Mouse (Mus musculus): ENCODE results near the gene Prss56.
A peak's percentile ranks its signal among the peaks of the same experiment; 100 is the strongest.

Gene Prss56

DNA sequence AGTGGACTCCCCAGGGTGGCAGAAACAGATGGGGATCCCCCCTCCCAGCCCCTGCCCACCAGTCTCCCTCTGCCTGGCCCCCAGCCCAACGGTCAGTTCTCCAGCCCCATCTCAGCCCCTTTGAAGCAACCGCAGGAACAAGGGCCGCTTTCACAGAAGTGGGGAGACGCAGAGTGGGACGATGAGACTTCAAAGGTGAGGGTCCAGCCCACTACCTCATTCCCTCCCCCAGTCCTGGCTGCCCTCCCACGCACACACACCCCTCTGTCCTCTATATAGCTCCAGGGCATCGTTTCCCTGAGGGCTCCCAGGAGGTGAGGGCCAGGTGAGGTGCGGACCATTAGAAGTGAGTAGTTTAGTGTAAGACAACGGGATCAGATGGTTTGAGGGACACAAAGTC lies at the start of gene Prss56:
Prss56 (plus strand) TSS at position 301 of the 400 bp plus-strand sequence.
- DNase-seq (ENCODE audit: extremely low spot score, low spot score), result no peak

DNA sequence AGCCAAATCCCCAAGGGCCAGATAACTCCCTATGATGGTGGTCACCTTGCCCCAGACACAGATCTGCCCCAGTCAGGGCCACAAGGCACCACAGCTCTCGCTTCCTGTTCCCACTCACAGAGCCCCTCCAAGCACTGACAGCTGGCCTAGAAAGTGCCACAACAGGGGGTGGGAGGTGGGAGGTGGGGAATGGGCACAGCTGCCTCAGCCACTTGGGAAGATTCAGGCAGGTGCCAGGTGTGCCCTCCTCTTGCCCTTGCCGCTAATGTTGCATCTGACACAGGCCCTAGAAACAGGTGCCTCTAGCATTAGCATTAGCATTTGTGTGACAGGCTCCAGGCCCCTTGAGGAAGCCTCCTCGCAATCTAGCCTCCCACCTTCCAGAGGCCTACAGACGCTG lies 41.6 kb upstream of the Prss56 start:
- DNase-seq (ENCODE audit: extremely low spot score, low spot score), result no peak

DNA sequence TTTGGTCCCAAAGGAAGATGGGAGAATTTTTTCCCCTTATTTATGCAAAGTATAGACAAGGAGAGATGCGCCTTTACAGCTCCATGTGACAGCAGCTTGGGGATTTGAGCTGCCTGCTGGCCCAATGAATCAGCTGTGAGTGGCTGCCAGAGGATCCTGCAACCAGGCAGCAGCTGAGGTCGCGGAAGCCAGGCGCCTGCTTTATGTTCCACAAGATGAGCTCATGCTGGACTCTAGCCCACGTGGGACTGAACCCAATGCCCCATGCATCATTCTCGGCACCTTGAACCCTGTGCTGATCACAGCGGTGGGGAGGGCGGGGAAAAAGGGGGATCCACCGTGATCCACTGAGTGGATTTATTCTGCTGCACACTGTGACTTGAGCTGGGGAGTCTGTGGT lies 40.7 kb upstream of the Prss56 start:
- DNase-seq (ENCODE audit: extremely low spot score, low spot score), result no peak

DNA sequence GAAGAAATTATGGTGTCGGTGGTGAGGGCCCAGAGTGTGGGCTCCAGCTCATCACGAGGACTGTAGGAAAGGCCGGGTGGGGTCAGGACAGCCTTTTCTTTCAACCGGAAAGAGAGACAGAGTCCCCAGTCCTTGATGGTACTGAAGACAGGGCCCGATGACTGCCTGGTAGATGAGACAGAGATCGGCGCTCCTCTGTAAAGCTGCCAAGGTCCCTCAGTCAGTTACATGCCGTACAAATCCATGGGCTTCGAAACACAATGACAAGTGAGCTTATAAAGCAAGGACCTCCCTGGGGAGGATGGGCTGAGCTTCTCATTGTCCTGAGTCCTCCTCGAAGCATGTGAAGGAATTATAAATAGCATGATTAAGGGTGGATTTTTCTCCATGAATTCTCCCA lies 40.0 kb upstream of the Prss56 start:
- DNase-seq (ENCODE audit: extremely low spot score, low spot score), result no peak

DNA sequence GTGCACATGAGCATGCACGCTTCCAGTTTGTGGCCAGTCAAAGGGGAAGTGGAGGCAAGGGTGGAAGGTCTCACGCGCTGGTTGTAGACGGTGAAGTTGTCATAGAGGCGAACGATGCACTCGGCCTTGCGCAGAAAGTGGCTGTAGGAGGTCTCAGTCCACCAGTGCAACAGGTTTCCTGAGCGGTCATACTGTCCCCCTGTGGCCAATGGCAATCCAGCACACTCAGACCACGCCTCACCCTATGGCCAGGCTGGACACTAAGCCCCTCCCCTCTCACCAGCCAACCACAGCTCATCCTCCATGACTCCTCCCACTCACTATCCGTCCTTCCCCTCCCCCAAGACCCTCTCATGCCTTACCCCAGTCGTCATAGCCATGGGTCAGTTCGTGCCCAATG lies 33.7 kb upstream of the Prss56 start:
- DNase-seq (ENCODE audit: extremely low spot score, low spot score), result no peak

DNA sequence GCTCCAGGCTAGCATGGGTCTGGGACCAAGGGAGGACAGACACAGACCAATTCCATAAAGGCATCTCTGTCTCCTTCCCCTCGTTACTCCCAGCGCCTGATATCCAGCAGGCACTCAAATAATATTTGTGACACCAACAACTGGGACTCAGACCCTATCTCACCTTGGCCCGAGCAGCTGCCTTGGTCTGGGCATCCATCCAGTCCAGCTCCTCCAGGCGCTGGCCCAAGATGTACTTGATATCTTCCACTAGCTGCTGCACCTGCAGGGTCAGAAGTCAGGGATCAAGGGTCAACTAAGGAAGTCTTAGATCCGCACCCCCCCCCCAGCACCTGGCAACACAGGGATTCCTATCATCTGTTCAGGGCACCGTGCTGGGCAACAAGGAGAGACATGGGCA lies 31.8 kb upstream of the Prss56 start:
- no peak for DNase-seq (ENCODE audit: extremely low spot score, low spot score)

DNA sequence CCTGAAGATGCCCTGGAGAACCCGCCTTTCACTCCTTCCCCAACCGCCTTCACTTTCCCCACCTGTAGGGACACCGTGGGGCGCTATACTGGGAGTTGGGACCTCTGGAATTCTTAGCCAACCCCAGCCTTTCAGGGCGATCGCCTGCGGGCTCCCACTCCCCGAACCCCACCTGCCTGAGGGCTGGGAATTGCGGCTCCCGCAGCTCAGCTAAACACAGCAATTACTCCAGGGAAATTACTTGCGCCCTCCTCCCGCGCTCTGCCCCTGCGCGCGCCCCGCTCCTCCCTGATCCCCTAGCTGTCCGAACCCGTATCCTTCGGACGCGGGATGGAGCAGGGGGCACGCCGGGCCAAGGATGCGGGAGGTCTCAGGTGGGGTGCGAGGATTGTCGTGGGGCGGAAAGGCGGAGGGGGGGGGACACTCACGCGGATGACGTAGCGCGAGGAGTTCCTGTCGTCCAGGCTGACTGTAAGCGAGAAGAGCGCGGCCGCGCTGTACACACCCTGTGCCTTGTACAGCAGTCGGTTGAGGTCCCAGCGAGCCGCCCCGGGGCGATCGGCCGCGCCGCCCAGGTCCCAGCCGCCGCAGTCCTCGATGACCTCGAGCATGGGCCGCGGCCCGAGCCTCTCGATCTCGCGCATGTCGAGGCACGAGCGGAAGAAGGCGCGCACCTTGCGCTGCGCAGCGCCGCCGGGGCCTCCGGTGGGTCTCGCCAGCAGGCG lies 29.2 kb upstream of the Prss56 start:
- peak; percentile 52 for DNase-seq (ENCODE audit: extremely low spot score, low spot score)

DNA sequence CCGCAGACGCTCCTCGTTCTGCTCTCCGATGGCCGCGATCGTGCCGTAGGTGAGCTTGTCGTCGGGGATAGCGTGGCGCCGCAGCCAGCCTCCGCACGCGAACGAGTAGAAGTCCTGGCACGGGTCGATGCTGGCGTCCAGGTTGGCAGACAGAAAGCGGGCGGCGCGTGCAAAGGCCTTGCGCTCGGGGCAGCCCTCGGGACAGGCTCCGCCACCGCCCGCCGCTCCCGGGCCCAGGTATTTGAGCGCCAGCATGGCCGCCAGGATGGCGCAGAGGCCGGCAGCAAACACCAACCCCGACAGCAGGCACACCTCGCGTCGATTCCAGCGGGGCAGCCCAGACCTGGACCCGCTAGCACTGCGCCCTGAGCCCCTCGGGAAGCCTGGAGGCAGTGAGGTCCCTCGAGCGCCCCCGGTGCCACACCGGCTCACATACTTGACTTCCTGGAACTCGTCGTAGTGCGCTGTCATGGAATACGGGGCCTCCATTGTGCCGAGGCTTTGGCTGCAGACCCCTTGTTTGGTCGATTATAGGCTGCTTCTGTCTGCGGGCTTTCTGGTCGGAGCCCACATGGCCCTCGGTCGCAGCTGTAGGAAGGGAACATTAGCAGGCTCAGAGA lies 28.5 kb upstream of the Prss56 start:
- DNase-seq (ENCODE audit: extremely low spot score, low spot score), result peak; percentile 48

DNA sequence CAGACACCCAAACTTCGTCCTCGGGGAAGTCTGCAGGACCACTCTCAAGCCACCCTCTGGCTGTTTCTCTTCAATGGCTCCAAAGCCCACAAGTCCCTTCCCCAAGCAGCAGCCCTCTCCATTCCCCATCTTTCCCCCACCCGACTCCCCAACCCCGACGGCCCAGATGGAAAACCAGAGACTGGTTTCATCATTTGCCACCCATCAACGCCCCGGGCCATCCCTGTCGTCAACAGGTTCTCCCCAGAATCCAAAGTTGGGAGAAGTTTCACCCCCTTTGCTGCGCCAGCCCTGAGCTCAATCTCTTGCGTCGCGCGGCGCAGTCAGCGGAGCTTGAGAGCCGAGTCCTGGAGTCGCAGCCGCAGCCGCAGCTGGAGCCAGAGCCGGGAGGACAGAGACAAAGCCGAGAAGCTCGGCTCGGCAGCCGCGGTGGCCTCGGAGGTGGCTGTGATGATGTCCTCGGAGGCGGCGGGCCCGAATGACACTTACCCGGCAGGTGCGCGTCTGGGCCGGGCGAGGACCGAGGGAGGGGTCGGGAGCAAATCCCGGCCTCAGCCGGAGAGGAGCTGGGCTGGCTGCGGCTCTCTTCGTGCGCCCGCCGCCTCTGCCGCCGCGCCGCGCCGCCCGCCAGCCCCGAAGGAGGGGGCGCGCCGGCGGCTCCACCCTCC lies 27.4 kb upstream of the Prss56 start:
- peak; percentile 68 for DNase-seq (ENCODE audit: extremely low spot score, low spot score)

DNA sequence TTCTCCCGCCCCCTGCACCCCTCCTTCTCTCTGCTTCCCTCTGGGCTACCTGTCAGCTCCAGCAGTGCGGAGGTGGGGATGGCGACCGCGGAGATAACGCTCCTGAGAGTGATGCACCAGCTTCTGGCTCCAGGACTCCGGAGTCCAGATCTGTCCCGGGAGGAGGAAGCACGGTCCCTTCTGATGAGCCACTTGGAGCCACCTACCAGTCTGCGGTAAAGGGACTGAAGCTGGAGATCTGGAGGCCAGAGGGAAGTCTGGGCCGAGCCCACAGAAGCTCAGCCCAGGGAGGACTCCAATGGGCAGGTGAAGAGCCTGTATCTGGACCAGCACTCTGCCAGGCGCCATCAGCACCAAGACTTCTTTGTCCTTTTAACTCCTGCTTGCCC lies 26.9 kb upstream of the Prss56 start, which contains the start of gene Ecel1:
Ecel1 (minus strand) TSS at position 323 of the 389 bp plus-strand sequence.
- DNase-seq (ENCODE audit: extremely low spot score, low spot score), result no peak

DNA sequence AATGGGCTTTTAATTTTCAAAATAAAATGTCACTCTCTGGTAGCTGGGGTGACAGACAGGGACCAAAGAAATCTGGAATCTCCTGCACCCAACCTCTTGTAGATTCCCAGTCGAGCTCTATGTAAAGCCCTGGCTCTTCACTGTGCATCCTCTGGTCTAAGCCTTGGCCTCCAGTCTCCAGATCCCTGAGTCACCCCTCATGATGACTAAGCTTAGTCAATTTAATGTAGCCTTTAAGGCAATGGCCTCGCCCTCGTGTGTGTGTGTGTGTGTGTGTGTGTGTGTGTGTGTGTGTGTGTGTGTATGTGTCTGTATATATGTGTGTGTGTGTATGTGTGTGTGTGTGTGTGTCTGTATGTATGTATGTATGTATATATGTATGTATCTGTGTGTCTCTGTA lies 23.7 kb upstream of the Prss56 start:
- no peak for DNase-seq (ENCODE audit: extremely low spot score, low spot score)

DNA sequence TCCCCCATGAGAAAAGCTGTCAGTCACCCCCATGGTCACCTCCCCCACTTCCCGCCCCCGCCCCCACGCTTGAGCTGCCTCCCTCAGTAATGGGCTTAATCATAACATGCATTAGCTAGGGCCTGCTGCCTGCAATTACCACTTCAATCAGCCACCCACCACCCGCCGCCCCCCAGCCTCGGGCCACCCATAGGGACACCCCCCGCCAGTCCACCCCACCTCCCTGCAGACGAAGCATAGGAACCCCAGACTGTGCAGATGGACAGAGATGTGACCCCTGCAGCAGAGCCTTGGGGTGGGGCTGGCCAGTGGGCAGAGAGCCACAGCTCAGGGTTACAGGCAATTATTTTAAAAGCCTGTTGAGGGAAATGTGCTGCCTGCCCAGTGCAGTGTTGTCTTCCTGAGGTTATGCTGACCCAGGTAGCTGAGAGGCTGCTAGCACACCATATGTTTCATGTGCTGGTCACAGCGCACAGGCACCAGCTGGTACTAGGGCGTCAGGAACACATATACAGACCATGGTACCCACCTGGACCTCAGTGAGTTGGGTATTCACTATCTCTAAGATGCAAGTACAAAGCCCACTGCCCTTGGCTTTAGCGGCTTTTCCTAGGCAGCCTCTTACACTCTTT lies 18.8 kb upstream of the Prss56 start:
- no peak for DNase-seq (ENCODE audit: extremely low spot score, low spot score)

DNA sequence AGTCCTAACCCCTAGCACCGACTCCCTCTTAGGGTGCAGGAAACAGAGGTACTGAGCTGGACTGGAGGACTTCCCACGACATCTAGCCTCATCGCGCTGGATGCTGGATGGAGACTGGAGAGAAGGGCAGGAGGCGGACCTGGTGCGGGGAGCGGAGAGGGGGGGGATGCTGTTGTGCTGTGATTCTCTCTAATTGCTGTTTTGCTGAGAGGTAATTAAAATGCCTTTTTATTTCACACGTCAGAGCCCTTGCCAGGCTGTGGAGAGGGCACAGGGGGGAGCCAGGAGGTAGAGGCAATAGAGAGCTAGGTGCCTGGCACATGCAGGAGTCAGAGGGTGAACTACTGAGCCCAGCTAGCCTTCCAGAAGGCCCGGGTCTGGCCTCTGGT lies 18.3 kb upstream of the Prss56 start:
- no peak for DNase-seq (ENCODE audit: extremely low spot score, low spot score)

DNA sequence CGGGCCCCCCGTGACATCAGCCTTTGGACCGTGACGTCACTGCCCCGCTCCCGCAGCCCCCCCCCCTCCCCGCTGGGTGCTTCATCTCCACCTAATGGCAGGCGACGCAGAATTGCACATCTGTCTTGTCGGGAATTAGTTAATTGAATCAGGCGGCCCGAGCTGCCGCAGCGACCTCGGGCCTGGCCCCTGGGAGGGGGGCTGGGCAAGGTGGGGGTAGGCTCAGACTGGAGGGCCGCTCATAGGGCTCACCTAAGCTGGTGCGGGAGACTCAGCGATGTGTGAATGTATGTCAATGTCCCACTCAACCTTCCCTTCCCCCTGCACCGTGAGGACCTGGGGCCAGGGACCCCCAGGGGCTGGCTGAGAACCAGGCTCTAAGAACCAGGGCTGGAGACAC lies 12.7 kb upstream of the Prss56 start:
- no peak for DNase-seq (ENCODE audit: extremely low spot score, low spot score)

DNA sequence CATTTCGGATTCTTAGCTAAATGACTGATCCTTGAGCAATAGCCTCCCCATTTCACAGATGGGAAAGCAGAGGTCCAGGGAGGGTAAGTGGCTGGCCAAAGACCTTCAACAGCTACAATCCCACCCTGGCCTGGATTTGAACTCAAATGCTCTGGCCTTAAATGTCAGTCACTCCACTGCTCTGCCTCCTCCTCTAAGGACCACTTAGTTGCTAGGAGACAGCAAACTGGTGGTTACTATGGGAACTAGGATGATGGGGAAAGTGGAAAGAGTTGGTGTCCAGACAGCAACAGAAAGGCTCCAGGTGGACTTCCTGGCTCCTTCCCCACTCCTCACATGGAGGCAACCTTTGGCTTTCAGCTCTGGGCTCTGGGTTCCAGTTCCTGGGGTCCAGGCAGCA lies 11.8 kb upstream of the Prss56 start:
- no peak for DNase-seq (ENCODE audit: extremely low spot score, low spot score)

DNA sequence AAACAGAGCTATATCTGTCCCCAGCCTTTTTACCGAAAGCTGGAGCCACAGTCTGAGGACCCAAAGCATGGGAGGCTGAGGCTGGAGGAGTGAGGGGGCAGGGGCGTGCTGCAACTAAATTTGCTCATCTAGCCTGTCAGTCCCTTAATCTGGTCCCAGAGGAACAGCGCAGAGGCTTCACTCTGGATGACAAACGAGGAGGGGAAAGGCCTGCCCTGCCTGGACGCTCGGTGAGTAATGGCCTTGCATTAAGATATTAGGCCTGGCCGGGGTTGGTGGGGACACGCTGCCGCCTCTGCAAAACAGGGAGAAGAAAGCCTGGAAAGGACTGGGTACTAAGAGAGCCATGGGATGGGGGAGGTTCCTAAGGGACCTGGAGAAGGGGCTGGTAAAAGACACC lies 10.8 kb upstream of the Prss56 start:
- no peak for DNase-seq (ENCODE audit: extremely low spot score, low spot score)

DNA sequence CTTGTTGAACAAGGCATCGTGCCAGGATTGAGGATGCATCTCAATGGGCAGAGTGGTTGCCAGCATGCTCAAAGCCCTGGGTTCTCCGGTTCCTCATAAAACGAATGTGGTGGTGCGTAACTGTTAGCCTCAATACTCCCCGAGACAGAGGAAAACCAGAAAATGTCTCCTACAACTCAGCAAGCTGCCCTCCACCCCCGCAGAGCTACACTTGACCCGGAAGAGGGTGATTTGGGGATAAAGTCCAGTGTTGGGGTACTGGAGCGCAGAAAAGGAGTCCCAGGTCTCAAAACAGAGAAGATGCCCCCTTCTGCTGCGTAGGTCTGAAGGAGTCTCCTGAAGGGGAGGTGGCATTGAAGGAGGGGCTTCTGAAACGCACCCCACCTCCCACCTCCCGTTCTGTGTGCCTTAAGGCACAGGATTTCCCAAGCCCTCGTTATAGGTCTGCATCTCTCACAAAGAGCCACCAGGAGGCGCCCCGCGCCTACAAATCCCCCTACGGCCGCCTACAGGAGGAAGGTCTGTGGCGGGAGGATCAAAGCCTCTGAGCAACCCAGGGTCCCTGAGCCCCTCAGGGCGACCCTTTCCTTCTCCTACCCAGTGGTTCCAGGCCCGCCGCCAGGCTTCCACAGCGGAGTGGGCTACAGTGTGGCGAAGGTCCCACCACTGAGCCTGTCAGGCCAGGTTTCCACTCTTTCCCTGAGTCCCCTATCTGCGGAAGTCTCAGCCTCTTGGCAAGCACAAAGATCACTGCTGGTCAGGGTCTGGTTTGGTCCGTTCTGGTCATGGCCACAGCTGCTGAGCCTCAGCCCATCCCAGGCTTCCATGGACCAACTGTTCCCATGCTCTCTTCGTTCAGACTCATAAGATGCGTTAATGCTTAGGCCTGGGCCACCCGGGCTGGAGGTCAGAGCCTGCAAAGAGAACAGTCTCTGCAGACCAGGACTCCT lies 8.8 kb upstream of the Prss56 start:
- peak; percentile 79 for DNase-seq (ENCODE audit: extremely low spot score, low spot score)

DNA sequence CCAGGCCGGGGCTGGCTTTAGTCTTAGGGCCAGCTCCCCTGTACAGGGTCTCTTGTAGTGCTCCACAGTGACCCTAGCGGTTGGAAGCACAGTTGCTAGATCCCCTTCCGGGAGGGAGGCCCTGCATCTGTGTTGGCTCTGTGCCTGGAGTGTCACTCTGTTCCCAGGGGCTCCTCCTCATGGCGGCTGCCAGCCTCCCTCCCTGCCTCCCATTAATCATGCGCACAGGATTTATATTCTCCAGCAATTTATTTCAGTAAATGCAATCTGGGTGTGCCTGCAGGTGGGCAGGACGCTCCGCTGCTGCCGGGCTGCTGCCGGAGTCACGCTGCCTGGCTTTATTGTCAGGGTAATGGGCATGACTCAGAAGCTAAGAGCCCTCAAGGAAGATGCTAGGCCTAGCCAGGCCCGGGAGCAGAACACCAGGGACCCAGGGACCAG lies 7.2 kb upstream of the Prss56 start:
- peak; percentile 60 for DNase-seq (ENCODE audit: extremely low spot score, low spot score)

DNA sequence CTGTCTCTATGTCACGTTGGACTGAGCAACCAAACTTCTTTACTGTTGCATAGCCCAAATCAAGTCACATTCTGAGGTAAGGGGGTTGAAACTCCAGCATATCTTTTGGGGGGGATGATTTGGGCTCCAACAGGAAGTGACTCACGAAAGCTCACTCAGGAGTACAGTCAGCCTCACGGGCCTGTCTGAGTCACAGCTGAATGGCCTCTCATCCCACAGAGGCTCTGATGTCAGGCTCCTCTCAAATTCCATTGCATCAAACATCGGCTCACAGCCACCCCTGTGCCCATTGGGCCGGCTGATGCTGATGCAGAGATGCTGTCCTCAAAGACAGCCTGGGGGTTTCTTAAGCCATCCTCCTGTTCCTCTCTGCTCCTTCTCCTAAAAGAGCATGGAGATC lies 2.2 kb upstream of the Prss56 start:
- no peak for DNase-seq (ENCODE audit: extremely low spot score, low spot score)

DNA sequence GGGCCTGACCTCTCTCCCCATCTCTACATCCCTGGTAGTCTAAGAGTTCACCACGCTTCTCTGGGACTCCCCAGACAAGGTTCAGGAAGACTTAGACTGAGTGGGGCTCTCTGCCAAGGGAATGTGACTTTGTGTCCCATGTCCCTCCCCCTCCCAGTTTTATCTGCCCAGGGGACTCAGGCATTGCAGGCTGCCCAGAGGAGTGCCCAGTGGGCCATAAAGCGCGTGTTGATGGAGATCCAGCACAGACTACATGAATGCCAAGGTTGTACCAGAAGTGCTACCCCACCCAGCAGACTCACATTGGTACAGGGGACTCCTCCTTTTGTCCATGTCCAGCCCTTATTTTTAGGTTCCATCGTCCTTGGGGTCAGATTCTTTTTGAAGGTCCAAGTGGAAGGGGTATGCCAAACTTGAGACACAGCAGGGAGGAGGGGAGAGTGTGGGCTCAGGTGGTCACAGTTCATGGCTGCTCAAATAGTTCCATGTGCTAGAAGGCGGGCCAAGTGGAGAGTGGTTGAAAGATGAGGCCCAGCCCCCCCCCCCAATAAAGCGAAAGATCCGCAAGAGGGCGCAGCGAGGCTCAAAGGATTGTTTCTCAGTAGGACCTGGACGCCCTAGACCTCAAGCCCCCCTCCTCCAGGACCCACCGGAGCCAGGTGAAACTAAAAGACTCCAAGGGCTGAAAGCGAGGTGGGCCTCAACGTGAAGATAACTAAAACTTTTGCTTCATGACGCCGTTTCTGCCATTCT lies 1.1 kb downstream of the Prss56 start:
- no peak for DNase-seq (ENCODE audit: extremely low spot score, low spot score)
